Mouse (Mus musculus) adrenal gland, postnatal 0 days (tissue): ENCODE data around the gene Trpc6. TPM values are rescaled to one million over a fixed set of nuclear protein-coding genes. Genes with fewer than 3 reads are reported as not detected.

Source experiments
- polyA plus RNA-seq: library from polyadenylated mRNA; unstranded; fragments of >200 nt; fragmentation: Nextera tagmentation; extraction: Ambion mirVana; gene quantifications from 2 replicates; pipeline ENCODE4 v1.2.1, GENCODE M21; 2015

The Trpc6 gene
- 1.5 and 1.7 TPM in 2 replicates for polyA plus RNA-seq

DNA sequence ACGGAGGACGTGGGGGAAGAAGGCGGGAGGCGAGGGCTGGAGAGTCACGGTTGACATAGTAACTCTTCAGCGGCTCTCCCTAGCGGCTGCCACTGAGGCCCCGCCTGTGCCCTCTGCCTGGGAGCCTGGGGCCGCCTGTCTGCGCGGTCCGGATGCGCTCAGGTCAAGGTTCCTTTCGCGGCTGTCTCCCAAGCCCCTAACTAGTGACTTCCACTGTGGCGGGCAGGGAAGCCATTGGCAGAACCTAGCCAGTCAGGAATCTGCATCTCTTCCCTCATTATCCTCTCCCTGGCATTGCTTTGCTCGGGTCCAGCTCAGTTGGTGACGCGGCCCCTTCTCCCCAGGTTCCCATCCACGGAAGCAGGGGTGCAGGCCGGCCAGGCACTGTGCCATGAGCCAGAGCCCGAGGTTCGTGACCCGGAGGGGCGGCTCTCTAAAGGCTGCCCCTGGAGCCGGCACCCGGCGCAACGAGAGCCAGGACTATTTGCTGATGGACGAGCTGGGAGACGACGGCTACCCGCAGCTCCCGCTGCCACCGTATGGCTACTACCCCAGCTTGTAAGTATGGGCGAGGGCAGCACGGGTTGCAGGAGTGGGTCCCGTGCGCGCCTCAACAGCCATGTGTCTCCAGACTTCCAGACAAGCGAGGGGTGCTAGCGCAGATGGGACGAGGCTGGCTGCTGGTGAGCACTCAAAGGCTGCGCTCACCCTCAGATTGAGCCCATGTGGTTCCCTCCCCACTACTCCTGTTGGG lies at the start of gene Trpc6:
Gene Trpc6 (plus strand): TSS at position 102 of the 754 bp plus-strand sequence.

